Mouse (Mus musculus): Measurements from ENCODE around the gene Timp3. TPM values are rescaled to one million over a fixed set of nuclear protein-coding genes. Genes with fewer than 3 reads are reported as not detected.

Gene Timp3
- polyA plus RNA-seq, 1 experiment = 25.3 TPM

DNA sequence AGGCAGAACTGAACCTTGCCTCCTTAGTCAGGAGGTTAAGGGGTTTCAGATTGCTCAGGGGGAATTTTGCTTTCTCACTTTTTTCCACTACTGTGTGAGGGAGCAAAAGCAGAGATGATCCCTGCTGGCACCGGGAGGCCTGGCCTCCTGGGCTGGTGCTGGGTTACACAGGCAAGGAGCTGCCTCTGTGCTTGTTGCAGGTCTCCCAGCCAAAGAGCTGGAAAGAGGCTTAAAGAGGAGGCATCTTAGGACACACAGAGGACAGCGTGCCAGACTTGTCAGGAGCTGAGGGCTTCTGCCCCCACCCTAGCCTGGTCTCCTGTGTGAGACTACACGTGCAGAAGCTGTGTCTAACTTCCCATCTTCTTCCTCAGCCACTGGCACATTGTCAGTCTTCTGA lies 15.3 kb downstream of the Timp3 start:
- WGBS = 69% methylated on average over 3 of the region's 3 CpGs
- no peak for TF ChIP-seq CTCF (IDR thresholded peaks at IDR 0.05; ENCODE audit: extremely low read depth, insufficient read depth, insufficient read length, insufficient replicate concordance)
- no peak for TF ChIP-seq POLR2A (IDR thresholded peaks at IDR 0.05; ENCODE audit: low read depth, low read length)
- Histone ChIP-seq H3K27me3 (ENCODE audit: control insufficient read depth, insufficient read depth, low read length) (no peaks in the 10 kb centered on the region), H3K4me3 (ENCODE audit: extremely low read depth, insufficient read depth, insufficient read length) (no peak overlapping the region), H3K27ac (ENCODE audit: insufficient read depth, low read length) (no peak overlapping the region), H3K4me1 (ENCODE audit: control insufficient read depth, insufficient read depth, insufficient read length) (no peaks in the 10 kb centered on the region), H3K36me3 (ENCODE audit: control insufficient read depth, insufficient read depth, low read length) (no peaks in the 10 kb centered on the region)
- DNase-seq (ENCODE audit: low read depth in 1 of 2, low spot score in 2 of 2) = no peak

DNA sequence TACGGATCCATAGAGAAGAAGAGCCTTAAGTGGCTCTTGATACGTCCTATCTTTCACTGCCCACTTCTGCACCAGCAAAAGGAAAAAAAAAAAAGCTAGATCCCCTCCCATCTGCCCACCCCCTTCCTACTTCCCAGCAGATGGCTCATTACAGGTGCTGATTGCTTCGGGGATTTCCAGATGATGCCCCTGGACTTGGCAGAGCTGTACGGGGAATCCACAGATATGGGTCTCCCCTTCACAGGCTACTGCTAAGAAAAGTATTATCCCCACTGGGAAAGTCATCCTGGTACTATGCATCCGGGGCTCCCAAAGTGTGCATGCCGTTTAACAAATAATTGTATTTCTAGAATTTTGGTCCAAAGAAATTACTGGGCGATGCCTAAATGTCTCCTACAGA lies 17.5 kb downstream of the Timp3 start:
- no peak for DNase-seq (ENCODE audit: low read depth in 1 of 2, low spot score in 2 of 2)
- 87% methylated on average over 7 of the region's 7 CpGs for WGBS
- Histone ChIP-seq H3K27me3 (ENCODE audit: control insufficient read depth, insufficient read depth, low read length) (no peaks in the 10 kb centered on the region), H3K4me1 (ENCODE audit: control insufficient read depth, insufficient read depth, insufficient read length) (no peaks in the 10 kb centered on the region), H3K4me3 (ENCODE audit: extremely low read depth, insufficient read depth, insufficient read length) (no peak overlapping the region), H3K36me3 (ENCODE audit: control insufficient read depth, insufficient read depth, low read length) (no peaks in the 10 kb centered on the region), H3K27ac (ENCODE audit: insufficient read depth, low read length) (no peak overlapping the region)
- no peak for TF ChIP-seq POLR2A (IDR thresholded peaks at IDR 0.05; ENCODE audit: low read depth, low read length)
- no peak for TF ChIP-seq CTCF (IDR thresholded peaks at IDR 0.05; ENCODE audit: extremely low read depth, insufficient read depth, insufficient read length, insufficient replicate concordance)

GRCm38 (mm10) chr10:86318552-86319140 lies 18.5 kb downstream of the Timp3 start:
- no peaks in the 10 kb centered on the region for H3K27me3 ChIP-seq (ENCODE audit: control insufficient read depth, insufficient read depth, low read length)

GRCm38 (mm10) chr10:86319526-86319925 lies 19.4 kb downstream of the Timp3 start:
- Histone ChIP-seq H3K4me1 (ENCODE audit: control insufficient read depth, insufficient read depth, insufficient read length) (no peaks in the 10 kb centered on the region), H3K27me3 (ENCODE audit: control insufficient read depth, insufficient read depth, low read length) (no peaks in the 10 kb centered on the region), H3K27ac (ENCODE audit: insufficient read depth, low read length) (no peak overlapping the region), H3K36me3 (ENCODE audit: control insufficient read depth, insufficient read depth, low read length) (no peaks in the 10 kb centered on the region), H3K4me3 (ENCODE audit: extremely low read depth, insufficient read depth, insufficient read length) (no peak overlapping the region)
- DNase-seq (ENCODE audit: low read depth in 1 of 2, low spot score in 2 of 2) = no peak
- TF ChIP-seq POLR2A (IDR thresholded peaks at IDR 0.05; ENCODE audit: low read depth, low read length) (no peak), CTCF (IDR thresholded peaks at IDR 0.05; ENCODE audit: extremely low read depth, insufficient read depth, insufficient read length, insufficient replicate concordance) (no peak)
- 76% methylated on average over 3 of the region's 3 CpGs for WGBS

More at GRCm38 (mm10) chr10:86318552-86319140, 18.5 kb downstream of the Timp3 start:
- Histone ChIP-seq H3K27ac (ENCODE audit: insufficient read depth, low read length) (no peak overlapping the region), H3K4me1 (ENCODE audit: control insufficient read depth, insufficient read depth, insufficient read length) (no peaks in the 10 kb centered on the region), H3K36me3 (ENCODE audit: control insufficient read depth, insufficient read depth, low read length) (no peaks in the 10 kb centered on the region), H3K4me3 (ENCODE audit: extremely low read depth, insufficient read depth, insufficient read length) (no peak overlapping the region)
- no peak for DNase-seq (ENCODE audit: low read depth in 1 of 2, low spot score in 2 of 2)
- WGBS = 92% methylated on average over 5 of the region's 5 CpGs
- TF ChIP-seq POLR2A (IDR thresholded peaks at IDR 0.05; ENCODE audit: low read depth, low read length) (no peak), CTCF (IDR thresholded peaks at IDR 0.05; ENCODE audit: extremely low read depth, insufficient read depth, insufficient read length, insufficient replicate concordance) (no peak)

- H3K4me1 ChIP-seq (ENCODE audit: control insufficient read depth, insufficient read depth, insufficient read length) = no peaks in the 10 kb centered on the region
- no peaks in the 10 kb centered on the region for H3K27me3 ChIP-seq (ENCODE audit: control insufficient read depth, insufficient read depth, low read length)
- H3K36me3 ChIP-seq (ENCODE audit: control insufficient read depth, insufficient read depth, low read length) = no peaks in the 10 kb centered on the region
- 95% methylated on average over 5 of the region's 5 CpGs for WGBS
- TF ChIP-seq CTCF (IDR thresholded peaks at IDR 0.05; ENCODE audit: extremely low read depth, insufficient read depth, insufficient read length, insufficient replicate concordance) (no peak), POLR2A (IDR thresholded peaks at IDR 0.05; ENCODE audit: low read depth, low read length) (no peak)
- DNase-seq (ENCODE audit: low read depth in 1 of 2, low spot score in 2 of 2) = no peak
- no peak overlapping the region for H3K4me3 ChIP-seq (ENCODE audit: extremely low read depth, insufficient read depth, insufficient read length)
- H3K27ac ChIP-seq (ENCODE audit: insufficient read depth, low read length) = no peak overlapping the region
Measured at GRCm38 (mm10) chr10:86320204-86320603, 20.0 kb downstream of the Timp3 start.

DNA sequence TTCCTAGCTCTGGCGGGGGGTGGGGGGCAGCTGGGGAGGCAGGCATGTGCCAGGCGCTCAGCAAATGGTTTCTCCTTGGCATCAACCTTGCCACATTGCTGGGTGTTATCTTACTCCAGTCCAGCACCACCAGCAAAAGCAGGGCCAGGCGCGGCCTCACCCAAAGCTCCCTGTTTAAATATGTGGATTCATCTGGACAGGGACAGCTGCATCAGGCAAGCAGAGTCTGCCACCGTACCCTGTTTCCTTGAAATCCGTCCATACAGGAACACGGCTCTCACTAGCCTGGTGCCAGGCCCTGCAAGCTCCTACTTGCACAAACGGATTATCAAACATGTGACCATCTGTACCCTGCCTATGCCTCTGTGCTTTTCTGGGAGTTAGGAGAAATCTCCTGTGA lies 21.0 kb downstream of the Timp3 start:
- WGBS = 89% methylated on average over 8 of the region's 8 CpGs
- TF ChIP-seq CTCF (IDR thresholded peaks at IDR 0.05; ENCODE audit: extremely low read depth, insufficient read depth, insufficient read length, insufficient replicate concordance) (no peak), POLR2A (IDR thresholded peaks at IDR 0.05; ENCODE audit: low read depth, low read length) (no peak)
- Histone ChIP-seq H3K4me1 (ENCODE audit: control insufficient read depth, insufficient read depth, insufficient read length) (no peaks in the 10 kb centered on the region), H3K36me3 (ENCODE audit: control insufficient read depth, insufficient read depth, low read length) (no peaks in the 10 kb centered on the region), H3K27me3 (ENCODE audit: control insufficient read depth, insufficient read depth, low read length) (no peaks in the 10 kb centered on the region), H3K4me3 (ENCODE audit: extremely low read depth, insufficient read depth, insufficient read length) (no peak overlapping the region), H3K27ac (ENCODE audit: insufficient read depth, low read length) (no peak overlapping the region)
- no peak for DNase-seq (ENCODE audit: low read depth in 1 of 2, low spot score in 2 of 2)

DNA sequence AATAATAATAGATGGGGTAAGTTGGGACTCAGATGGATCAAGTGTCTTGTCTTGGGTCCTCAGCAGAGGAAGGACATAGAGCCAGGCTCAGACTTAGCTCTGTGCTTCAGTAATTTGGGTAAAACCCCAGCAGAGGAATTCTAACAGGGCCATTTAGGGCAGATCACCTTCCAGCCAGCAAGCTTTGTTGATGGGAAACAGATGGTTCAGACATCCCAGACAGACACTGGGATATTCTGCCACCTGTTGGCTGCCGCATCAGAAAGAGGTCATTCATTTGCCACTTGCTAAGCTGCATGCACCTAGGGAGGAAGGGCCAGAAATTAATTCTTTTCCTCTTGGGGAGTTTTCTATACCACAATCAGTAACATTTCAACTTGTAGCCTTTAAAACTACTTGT lies 21.8 kb downstream of the Timp3 start:
- Histone ChIP-seq H3K27ac (ENCODE audit: insufficient read depth, low read length) (no peak overlapping the region), H3K27me3 (ENCODE audit: control insufficient read depth, insufficient read depth, low read length) (no peaks in the 10 kb centered on the region), H3K4me3 (ENCODE audit: extremely low read depth, insufficient read depth, insufficient read length) (no peak overlapping the region), H3K4me1 (ENCODE audit: control insufficient read depth, insufficient read depth, insufficient read length) (no peaks in the 10 kb centered on the region), H3K36me3 (ENCODE audit: control insufficient read depth, insufficient read depth, low read length) (no peaks in the 10 kb centered on the region)
- no peak for DNase-seq (ENCODE audit: low read depth in 1 of 2, low spot score in 2 of 2)
- TF ChIP-seq CTCF (IDR thresholded peaks at IDR 0.05; ENCODE audit: extremely low read depth, insufficient read depth, insufficient read length, insufficient replicate concordance) (no peak), POLR2A (IDR thresholded peaks at IDR 0.05; ENCODE audit: low read depth, low read length) (no peak)
- WGBS = 89% methylated on average over 1 of the region's 1 CpGs
